Mouse (Mus musculus): ENCODE data around the gene Wfikkn1. TPM values are rescaled to one million over a fixed set of nuclear protein-coding genes. Genes with fewer than 3 reads are reported as not detected.

The Wfikkn1 gene
- total RNA-seq, 2 experiments from 2014 or later = 1.7 TPM

DNA sequence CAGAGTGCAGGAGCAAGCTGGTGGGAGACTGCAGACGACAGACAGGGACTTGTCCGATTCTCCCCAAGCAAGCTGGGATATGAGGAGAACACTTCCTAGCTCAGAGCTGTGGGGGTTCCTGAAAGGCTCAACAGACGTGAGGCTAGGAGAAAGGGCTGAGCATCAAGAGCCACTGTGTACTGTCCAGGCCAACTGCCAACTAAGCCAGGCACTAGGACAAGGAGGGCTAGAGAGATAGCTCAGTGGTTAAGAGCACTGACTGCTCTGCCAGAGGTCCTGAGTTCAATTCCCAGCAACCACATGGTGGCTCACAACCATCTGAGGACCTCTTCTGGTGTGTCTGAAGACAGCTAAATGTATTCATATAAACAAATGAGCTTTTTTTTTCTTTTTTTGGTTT is 38.1 kb downstream of the Wfikkn1 start:
- DNase-seq (ENCODE audit: extremely low spot score in 1 of 2, low spot score in 2 of 2) = no peak
- intact Hi-C loops (cut with DNase I) = no loop called here
- Histone ChIP-seq H3K4me3 (no peak overlapping the region), H3K27ac (no peak overlapping the region)
- TF ChIP-seq CTCF (IDR thresholded peaks at IDR 0.05) = no peak

DNA sequence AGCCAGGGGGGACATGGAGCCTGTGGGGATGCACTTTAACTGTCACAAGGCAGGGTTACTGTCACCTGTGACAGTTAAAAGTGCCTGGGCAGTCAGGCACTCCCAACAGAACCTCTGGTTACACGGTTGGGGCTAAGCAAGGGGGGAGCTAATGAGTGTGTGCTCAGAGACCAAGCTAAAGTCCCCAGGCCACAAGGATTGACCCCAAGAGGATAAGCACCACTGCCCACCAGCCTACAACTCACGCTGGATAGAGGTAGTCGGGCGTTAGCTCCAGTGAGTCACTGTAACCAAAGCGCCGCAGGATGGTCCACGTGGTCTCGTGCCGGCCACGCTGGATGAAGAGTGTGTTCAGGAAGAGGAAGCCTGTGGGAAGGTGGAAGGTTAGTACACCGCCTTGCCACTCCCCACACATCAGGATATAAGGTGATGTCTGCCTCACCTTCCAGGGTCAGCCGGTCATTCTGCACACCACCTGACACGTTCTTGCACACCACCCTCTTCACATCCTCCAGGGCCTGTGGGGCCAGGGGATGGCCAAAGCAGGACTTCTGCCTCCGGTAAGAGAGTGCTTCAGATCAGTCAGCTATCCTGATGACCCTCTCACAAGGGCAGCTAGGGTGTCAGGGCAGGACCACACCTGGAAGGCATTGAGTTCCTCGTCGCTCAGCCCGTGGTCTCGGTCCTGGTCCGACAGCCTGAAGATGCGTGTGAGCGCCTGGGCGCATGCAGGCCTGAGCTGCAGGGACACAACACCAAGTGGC is 39.4 kb downstream of the Wfikkn1 start, which contains the start of gene Gm20683:
TSS of gene Gm20683 (minus strand) at position 647 of the 764 bp plus-strand sequence.
- DNase-seq (ENCODE audit: extremely low spot score in 1 of 2, low spot score in 2 of 2) = no peak
- H3K4me3 ChIP-seq = no peak within 1 kb of the TSS
- intact Hi-C loops (cut with DNase I) = no loop called here
- no peak for TF ChIP-seq CTCF (IDR thresholded peaks at IDR 0.05)
- H3K27ac ChIP-seq = no peak within 1 kb of the TSS

DNA sequence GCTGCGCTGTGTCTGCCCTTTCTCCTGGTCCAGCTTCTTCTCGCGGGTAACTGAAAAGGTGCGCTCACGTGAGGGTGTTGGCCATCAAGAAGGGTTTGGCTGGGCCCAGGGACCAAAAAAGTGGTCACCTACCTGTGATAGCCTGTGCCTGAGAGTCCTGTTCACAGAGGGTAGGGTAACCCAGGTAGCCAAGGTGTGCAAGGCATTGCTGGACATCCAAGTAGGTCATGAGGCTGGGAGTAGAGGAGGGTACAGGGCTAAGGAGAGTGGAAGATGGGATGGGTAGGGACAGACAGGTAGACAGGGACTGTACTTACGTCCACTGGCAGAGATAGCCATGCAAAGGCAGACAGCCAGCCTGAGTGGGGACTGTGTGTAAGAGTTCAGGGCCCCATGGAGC is 40.1 kb downstream of the Wfikkn1 start:
- intact Hi-C loops (cut with DNase I) = no loop called here
- H3K4me3 ChIP-seq = no peak overlapping the region
- no peak overlapping the region for H3K27ac ChIP-seq
- DNase-seq (ENCODE audit: extremely low spot score in 1 of 2, low spot score in 2 of 2) = no peak
- TF ChIP-seq CTCF (IDR thresholded peaks at IDR 0.05) = no peak

DNA sequence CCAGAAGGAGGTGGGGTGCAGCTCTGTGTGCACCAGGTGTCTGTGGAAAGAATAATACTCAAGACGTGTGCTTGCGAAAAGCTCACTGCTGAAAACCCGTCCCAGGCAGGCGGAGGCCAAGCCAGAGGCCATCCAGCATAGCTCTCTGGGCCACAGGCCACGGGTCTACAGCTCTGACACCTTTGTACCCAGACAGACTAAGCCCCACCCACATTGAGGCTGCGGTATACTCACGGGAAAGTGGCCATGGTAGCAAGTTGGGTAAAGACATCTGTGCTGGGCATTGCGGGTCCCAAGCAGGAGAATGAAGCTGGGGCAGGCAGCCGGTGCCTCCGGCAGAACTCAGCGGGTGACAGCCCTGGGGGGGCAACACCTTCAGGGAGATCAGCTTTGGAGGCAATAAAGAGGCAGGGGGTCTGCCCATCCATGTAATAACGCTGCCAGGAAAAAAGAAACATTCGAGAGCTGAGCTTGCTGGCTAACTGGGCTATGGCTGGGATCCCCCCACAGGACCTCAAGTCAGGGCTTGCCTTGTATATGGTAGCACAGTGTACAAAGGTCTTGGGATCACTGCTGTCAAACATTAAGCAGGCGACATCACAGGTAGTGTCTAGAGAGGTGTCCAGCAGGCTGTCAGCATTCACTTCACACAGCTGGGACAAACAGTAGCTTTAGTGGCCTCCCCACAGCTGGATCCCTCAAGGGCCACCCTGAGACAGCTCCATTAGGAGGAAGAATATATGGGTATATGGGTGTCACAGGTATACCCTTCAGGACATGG is 41.0 kb downstream of the Wfikkn1 start:
- intact Hi-C loops (cut with DNase I) = no loop called here
- no peak for TF ChIP-seq CTCF (IDR thresholded peaks at IDR 0.05)
- DNase-seq (ENCODE audit: extremely low spot score in 1 of 2, low spot score in 2 of 2) = no peak
- H3K4me3 ChIP-seq = no peak overlapping the region
- no peak overlapping the region for H3K27ac ChIP-seq

DNA sequence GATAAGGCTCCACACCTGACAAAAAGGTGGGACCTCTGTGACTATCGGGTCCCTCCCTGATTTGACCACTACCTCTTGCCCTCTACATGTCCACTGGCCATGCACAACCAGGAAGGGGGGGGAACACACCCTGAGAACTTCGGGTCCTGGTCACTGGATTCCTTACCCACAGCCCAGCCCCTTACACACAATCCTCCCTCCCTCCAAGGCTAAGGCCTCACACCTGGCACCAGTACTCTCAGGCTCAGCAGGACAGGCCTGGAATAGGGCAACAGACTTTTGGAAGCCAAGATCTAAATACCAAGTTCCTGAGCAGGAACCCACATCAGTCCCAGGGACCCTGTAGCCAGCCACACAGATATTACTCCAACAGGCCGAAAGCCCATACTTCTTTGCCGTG is 41.8 kb downstream of the Wfikkn1 start:
- no peak overlapping the region for H3K27ac ChIP-seq
- intact Hi-C loops (cut with DNase I) = no loop called here
- no peak for DNase-seq (ENCODE audit: extremely low spot score in 1 of 2, low spot score in 2 of 2)

DNA sequence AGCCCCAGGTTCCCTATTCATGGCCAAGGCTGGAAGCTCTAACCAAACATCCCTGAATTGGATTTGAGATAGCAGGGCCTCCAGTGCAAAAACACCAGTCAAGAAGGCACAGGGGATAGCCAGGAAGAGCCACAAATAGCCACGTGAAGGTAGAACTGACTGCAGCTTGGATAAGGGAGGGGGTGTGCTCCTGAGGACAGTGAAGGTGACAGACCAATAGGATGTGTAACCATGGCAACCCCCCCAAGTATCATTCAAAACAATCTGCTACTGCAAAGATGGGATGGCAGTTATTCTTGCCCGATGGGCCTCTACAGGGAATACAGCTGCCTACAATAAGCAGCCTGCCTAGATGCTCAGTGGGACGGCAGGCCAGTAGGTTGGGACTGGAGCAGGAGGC is 43.1 kb downstream of the Wfikkn1 start:
- peak overlapping the region; percentile 96 for H3K27ac ChIP-seq
- no peak overlapping the region for H3K4me3 ChIP-seq

More for the DNA sequence above, 41.8 kb downstream of the Wfikkn1 start:
- TF ChIP-seq CTCF (IDR thresholded peaks at IDR 0.05) = no peak
- no peak overlapping the region for H3K4me3 ChIP-seq

DNA sequence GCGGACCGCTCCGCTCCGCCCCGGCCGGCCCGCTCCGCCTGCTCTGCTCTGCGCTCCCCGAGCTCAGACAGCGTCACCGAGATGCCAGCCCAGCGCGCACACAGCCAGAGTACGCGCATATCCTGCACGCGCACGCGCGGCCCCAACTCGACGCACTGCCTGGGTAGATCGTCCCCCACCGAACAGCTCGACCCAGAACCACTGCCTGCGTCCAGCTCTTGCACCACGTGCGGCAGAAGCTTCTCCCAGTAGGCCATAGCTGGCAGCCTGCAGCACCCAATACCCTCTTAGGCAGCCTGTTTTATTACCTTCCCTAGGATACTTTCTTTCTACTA is 43.6 kb downstream of the Wfikkn1 start, which contains the start of gene Rhbdl1:
TSS of gene Rhbdl1 (minus strand) at position 220 of the 335 bp plus-strand sequence.
- peak; percentile 83 to 85 for DNase-seq (ENCODE audit: extremely low spot score in 1 of 2, low spot score in 2 of 2)
- intact Hi-C loops (cut with DNase I) = no loop called here
- no peak for TF ChIP-seq CTCF (IDR thresholded peaks at IDR 0.05)

More for the DNA sequence above, 43.1 kb downstream of the Wfikkn1 start:
- intact Hi-C loops (cut with DNase I) = no loop called here
- no peak for DNase-seq (ENCODE audit: extremely low spot score in 1 of 2, low spot score in 2 of 2)
- TF ChIP-seq CTCF (IDR thresholded peaks at IDR 0.05) = no peak

DNA sequence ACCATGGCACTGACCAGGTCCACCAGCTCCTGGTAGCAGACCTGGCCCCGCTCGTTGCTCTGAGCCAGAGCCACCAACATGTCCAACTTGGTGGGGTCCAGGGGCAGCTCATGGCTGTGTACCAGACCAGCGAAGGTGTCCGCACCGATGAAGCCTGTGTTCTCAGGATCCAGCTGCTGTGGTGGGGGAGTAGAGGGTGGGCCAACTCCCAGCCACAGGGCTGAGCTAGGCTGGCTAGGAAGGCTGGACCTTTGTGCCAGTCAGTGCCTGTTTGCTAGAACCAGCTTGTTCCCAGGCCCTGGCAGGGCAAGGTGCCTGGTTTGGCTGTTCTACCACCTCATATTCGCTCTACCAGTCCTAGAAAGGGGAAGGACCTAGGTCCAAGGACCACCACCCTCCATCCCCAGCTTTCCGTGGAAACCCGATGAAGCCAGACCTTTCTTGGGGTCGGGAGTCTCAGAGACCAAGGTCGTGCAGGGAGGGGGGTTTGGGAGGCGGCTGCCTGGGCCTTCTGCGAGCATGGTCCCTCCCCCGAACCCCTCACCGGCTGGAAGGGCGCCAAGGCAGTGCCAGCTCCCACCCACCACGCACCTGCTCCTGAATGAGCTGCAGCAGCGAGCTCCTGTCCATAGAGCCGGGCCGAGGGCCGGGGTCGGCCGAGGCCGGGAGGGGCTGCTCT is 44.1 kb downstream of the Wfikkn1 start:
- peak overlapping the region; percentile 66 for H3K4me3 ChIP-seq
- intact Hi-C loops (cut with DNase I) = no loop called here
- H3K27ac ChIP-seq = peak overlapping the region; percentile 96
- TF ChIP-seq CTCF (IDR thresholded peaks at IDR 0.05) = no peak
- no peak for DNase-seq (ENCODE audit: extremely low spot score in 1 of 2, low spot score in 2 of 2)

More for the DNA sequence above, 43.6 kb downstream of the Wfikkn1 start, which contains the start of gene Rhbdl1:
- H3K27ac ChIP-seq = peak within 1 kb of the TSS; percentile 96
- H3K4me3 ChIP-seq = peak within 1 kb of the TSS; percentile 66

DNA sequence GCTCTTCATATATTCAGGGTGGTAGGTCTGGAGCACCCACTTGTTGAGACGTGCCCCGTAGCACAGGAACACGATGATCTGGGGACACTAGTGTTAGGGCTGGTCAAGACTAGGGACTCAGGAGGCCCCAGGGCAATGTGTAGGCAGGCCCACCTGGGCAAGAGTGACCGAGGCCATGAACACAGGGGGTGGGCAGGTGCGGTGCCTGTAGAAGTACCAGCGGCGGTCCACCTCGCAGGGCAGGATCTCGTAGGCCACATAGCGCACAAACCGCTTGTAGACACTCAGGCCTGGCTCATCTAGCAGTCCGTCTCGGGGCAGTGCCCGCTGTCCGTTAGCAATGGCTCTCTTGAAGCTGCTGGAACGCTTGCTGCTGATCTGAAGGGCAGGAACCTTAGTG is 44.8 kb downstream of the Wfikkn1 start:
- H3K27ac ChIP-seq = peak overlapping the region; percentile 96
- no peak for TF ChIP-seq CTCF (IDR thresholded peaks at IDR 0.05)
- DNase-seq (ENCODE audit: extremely low spot score in 1 of 2, low spot score in 2 of 2) = no peak
- intact Hi-C loops (cut with DNase I) = no loop called here
- H3K4me3 ChIP-seq = peak overlapping the region; percentile 66

DNA sequence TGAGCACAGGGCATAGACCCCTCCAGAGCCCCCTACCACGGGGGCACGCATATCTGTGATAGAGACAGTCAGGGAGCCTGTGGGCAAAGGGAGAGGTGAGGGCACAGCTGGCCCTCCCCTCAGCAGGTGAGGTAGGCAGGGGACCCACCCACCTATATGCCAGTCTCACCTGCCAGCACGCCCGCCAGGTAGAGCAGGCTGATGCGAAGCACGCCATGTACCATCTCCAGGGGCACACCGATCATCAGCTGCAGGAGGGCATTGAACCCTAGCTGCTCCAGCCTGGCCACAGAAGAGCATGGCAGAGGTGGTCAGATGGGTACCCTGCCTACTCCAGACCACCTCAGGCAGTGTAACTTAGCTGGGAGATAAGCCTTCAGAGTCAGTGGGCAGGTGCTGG is 45.4 kb downstream of the Wfikkn1 start:
- H3K27ac ChIP-seq = no peak overlapping the region
- no peak for TF ChIP-seq CTCF (IDR thresholded peaks at IDR 0.05)
- no peak overlapping the region for H3K4me3 ChIP-seq
- DNase-seq (ENCODE audit: extremely low spot score in 1 of 2, low spot score in 2 of 2) = no peak
- intact Hi-C loops (cut with DNase I) = no loop called here

DNA sequence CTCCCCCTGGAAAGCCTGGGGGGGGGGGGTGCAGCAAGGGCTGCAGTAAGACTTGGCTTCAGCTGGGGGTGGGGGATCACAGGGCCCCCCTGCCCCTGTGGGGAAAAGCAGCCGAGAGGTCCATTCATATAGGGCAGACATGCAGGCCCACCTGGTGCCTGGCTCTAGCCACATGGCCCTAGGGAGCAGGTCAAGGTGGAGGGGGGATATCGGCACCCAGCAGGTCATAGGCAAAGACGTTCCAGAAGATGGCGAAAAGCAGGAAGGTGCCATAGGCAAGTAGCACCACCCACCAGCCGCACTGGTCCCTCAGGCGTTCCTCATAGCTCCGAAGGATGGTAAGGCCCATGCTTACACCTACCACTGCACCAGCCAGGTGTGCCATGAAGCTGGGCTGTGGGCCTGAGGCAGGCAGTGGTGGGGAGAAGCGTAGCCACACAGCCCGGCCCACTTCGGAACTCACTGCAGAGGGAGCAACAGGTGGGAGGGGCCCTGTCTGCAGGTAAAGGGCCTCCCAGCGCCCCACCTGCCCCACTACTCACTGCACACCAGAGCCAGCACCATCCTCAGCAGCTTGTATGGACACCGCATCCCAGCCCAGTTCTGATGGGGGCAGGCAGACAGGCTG is 45.9 kb downstream of the Wfikkn1 start:
- TF ChIP-seq CTCF (IDR thresholded peaks at IDR 0.05) = no peak
- Histone ChIP-seq H3K4me3 (peak overlapping the region; percentile 72), H3K27ac (no peak overlapping the region; the same call in 1 of the 2 replicates)
- intact Hi-C loops (cut with DNase I) = no loop called here
- no peak for DNase-seq (ENCODE audit: extremely low spot score in 1 of 2, low spot score in 2 of 2)

Measured in left cerebral cortex, adult 2 months (tissue).